Mouse (Mus musculus) cerebellum, postnatal 25 days (tissue): ENCODE measurements at regions not wholly inside any gene's neighbourhood (a gene's known extent, or its start where the extent isn't known, plus 50 kb on each side); places are given as distances from the start of the nearest gene placed in this dataset.
A peak's percentile ranks its signal among the peaks of the same experiment; 100 is the strongest.

Experiments used
- DNase-seq, 2 experiments: peaks; one replicate each; pipeline ENCODE4 v3.0.0; 2021; ENCODE audit warnings: mixed read lengths in 2 of 2

DNA sequence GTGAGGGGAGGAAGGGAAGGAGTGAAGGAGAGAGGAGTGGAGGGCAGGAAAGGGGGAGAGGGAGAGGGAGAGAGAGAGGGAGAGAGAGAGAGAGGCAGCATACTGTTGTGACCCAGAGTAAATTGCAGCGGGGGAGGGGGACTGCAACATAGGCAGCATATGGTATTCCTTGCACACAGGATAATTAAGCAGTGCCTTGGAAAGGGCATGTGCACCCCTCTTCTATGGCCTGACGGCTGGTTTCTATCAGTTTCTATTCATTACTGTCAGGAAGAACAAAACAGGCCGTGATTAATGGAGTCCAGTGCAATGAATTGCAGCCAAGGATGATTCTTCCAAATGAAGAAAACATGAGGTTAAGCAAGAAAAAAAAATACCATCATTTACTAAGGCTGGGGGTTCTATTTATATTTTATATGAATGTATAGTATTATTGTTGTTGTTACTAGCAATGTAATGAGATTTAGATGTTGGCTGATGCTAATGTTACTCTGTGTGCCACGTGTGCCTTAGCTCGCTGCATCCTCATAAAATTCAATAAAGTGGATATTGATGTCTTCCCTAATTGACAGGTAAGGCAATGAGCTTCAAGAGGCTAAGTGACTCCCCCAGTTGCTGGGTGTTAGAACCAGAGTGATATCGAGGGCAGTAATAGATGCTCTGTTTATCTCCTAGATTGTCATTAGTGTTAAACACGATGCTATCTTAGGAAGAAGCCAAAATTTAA lies 181.3 kb downstream of the Gm19935 start:
- no peak for DNase-seq

DNA sequence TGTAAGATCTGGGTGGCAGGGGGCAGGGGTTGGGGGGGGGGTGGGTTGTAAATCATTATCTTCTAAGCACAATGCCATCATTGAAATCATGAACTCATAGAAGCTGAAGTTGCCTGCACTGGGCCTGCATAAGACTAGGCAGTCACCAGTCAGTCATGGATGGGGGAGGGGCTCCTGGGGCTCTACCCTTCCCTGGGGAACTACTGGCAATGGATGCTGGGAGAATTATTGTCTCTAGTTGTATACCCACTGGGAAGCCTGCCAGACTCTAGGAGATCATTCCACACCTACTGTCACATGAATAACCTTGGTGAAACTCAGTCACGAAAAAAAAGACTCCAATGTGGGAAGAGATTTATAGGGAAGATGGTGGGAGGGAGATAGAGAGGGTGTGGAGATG lies 186.4 kb downstream of the Gm19935 start:
- DNase-seq = no peak

- DNase-seq = no peak
Observed at GRCm38 (mm10) chr8:90608410-90608809, 208.8 kb downstream of the Gm19935 start.

GRCm38 (mm10) chr8:90600946-90601695 lies 216.1 kb downstream of the Gm19935 start:
- peak; percentile 41 to 52 for DNase-seq

GRCm38 (mm10) chr8:90597376-90597775 lies 219.8 kb downstream of the Gm19935 start:
- DNase-seq = peak; percentile 46 to 65

DNA sequence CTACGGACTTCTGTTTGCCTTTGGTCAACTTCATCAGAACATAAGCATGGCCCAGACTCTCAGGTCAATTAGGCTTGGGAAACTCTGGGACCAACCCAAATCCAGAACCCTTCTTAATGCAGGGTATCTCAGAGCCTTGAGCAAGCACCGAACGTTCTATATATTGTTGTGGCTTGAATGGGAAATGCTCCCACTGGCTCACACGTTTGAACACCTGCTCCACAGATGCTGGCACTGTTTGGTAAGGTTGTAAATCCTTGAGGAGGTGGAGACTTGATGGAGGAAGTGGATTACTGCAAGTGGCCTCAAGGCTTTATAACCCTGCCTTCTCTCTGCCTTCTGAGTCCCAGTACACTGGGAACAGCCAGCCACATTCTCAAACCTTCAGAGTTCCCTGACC lies 231.3 kb upstream of the Tox3 start:
- DNase-seq = no peak

- no peak for DNase-seq
Observed at GRCm38 (mm10) chr8:90576976-90577375, 228.8 kb upstream of the Tox3 start.

DNA sequence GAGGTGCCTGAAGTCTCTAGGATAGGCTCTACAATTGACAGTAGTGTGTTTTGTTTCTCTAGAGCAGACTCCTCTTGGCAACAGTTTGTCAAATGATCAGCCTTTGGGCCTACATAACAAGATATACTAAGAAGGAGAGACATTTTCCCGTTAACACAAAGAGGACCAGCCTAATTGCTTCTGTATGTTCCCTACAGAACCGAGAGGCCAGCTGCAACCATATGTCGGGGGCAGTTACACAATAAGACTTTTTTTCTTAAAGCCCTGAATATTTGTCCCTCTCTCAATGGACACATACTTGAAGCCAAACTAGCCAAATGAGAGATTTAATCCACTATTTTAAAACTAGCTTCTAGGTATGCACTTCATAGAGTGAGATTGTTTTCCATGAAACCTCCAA lies 226.5 kb upstream of the Tox3 start:
- no peak for DNase-seq

GRCm38 (mm10) chr8:90556079-90556427 lies 207.9 kb upstream of the Tox3 start:
- no peak for DNase-seq

DNA sequence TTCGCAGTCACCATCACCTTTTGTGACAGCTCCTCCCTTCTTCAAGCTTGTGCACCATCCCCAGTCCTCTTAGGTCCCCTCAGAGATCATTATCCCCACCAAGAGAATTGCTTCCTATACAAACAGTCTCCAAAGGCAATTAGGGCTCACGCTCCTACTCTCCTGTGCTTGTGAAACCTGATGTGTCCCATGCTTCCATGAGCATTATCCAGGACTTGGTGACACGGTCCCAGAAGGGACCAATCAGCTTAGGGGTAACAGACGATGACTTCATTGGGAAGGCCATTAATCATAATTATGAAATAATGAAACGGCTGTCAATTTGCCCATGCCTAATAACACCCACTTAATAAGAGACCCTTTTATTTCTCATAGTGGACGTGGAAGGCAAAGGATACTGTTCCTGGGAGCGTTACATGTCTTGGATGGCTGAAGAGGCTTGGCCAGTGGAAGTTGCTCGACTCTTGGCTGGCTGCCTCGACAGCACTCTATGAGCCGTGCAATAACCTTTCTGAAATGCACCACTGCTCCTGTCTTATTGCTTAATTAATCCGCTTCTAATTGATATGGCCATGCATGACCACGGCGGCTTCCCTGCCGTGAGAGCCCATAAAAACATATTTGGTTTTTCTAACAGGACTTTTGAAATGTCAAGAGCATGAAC lies 207.4 kb upstream of the Tox3 start:
- DNase-seq = peak; percentile 8 to 37

DNA sequence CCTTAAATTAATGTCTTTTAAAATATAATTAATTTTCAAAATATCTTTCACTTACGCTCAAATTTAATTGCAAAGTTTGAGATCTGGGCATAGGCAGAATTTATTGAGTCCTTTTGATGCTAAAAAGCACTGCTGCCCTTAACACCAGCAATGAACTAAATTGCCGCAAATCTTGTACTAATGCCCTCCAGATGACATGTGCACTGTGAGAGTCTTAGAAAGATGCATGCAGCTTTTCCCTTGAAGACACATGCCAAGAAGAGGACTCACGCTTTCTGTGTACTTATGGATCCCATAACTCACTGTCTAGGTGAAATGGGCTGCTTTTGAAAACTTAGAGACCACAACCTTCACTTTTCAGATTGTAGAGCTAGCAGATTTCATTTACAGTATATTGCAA lies 199.1 kb upstream of the Tox3 start:
- no peak for DNase-seq

GRCm38 (mm10) chr8:90542619-90543018 lies 194.5 kb upstream of the Tox3 start:
- DNase-seq = no peak

DNA sequence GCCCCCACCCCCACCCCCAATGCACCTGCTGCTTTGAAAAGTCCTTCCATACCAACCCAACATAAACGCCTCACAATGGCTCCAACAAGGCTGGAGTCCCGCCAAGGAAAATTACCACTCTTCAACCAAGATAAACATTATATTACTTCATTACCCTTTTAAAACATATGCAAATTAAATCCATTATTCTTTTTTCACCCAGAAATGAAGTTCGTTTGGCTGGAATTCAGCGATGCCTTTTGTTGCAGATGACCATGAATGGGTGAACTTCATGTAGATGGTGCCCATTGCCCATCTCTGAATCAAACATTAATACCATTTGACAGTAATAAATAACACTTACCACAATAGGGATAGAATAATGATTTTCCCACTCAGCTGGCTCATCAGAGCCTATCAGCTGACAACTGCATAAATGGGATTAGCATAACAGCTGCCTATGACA lies 188.1 kb upstream of the Tox3 start:
- DNase-seq = no peak

DNA sequence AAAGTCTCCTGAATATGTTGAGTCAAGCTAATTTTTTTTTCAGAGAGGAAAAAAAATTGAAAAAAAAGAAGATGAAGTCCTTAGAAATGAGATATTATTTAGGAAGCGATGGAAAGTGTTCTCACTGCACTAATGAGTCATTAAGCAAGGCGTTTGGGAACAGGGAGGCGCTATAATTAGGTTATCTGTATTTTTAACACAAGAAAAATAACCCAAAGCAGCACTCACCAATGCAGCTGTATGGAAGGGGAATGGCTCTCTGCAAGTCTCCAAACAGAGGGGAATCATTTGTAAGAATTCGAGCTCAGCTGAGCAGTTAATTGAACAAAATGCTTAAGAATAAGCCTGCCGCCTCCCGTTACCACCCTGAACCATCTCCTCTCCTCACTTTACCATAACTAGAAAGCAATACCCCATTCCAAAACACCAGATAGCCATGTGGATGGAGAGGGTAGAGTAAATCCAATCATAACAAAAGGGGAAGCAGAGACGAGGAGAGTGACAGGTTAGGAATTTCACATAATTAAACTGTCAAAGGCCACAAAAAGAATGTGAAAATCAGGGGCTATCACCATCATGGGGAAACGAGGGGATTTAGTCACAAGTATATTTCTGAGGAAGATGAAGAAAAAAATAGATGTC lies 187.5 kb upstream of the Tox3 start:
- DNase-seq = no peak

GRCm38 (mm10) chr8:90521393-90521792 lies 173.2 kb upstream of the Tox3 start:
- no peak for DNase-seq

DNA sequence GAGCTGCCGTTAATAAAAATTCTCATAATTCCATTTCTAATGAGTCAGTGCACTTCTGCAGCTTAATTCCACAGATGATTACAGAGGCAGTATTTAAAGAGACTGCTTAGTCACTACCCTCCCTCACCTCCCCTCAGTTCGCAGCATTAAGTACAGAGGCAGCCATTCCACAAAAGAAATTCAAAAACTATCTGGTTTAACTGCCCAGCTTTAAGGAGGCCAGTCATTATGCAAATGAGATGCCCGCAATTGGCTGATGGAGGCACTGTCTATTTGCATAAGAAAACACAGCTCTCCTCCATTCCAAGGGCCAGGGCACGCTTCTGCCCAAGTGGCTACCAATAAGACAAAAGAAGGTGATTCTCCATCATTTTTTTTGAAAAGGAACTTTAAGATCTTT lies 172.0 kb upstream of the Tox3 start:
- DNase-seq = no peak

- no peak for DNase-seq
Observed at GRCm38 (mm10) chr8:90519567-90519966, 171.4 kb upstream of the Tox3 start.

DNA sequence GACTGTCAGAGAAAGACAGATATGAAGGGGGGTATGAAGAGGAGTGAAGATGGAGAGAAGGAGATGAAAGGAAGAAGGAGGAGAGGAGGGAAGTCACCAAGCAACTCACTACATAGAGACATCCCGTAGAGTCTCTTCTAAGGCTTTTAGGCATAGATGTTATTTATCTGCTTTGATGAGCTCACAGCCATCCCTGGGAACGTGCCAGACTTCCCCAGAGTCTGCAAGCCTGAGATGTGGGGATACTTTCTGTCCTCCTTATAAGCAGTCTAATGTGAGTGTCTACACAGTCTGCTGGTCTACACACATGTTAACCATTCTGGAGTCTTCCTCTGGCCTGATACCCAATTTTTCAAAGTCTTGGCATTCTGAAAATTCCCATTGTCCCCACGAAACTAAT lies 166.0 kb upstream of the Tox3 start:
- no peak for DNase-seq

- DNase-seq = peak in 1 of 2 experiments; percentile 18
Observed at GRCm38 (mm10) chr8:90513601-90514000, 165.5 kb upstream of the Tox3 start.

DNA sequence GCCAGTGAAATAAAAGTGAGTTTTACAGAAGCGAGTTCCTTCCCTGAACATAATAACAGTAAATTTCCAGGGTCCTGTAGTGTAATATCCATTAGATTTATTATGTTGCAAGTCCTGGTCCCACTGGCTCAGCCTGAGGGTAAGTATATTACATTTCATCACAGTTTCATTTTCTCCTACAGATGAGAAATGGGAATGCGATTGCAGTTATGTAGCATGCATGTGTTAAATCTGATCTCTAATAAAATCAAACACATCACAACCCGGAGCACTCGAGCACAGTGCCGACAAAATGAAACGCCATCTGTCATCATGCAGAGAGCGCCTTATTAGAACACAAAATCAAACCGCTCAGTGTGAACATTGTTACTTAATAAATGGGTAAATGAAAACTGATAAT lies 165.0 kb upstream of the Tox3 start:
- peak in 1 of 2 experiments; percentile 17 for DNase-seq

GRCm38 (mm10) chr8:90512594-90512993 lies 164.5 kb upstream of the Tox3 start:
- DNase-seq = no peak

DNA sequence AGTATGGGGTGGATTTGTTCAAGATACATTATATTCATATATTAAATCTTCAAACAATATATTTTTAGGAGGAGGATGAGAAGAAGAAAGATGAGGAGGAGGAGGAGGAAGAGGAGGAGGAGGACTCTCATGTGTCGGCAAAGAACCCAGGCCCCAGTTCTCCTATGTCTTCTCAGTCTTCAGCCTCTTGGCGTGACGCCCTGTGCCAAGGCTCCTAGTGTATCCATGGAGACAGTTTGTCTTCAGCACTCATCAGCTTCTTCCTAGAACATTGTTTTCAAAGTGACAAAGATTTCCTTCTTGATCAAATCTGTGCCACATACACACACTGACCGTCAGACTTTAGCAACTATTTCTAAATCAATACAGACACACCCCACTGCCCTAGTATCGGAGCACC lies 156.4 kb upstream of the Tox3 start:
- DNase-seq = no peak

GRCm38 (mm10) chr8:90503306-90503705 lies 155.2 kb upstream of the Tox3 start:
- DNase-seq = no peak
